Mouse (Mus musculus) stomach, postnatal 0 days (tissue): ENCODE measurements around the gene Aldh1l1. TPM values are rescaled to one million over a fixed set of nuclear protein-coding genes. Genes with fewer than 3 reads are reported as not detected.
"Not testable (repeated sequence)": the region's sequence is repeated elsewhere in the genome, so short reads cannot be mapped to it uniquely, and the experiment has no call there.

Experiments
- ATAC-seq: fragments of 200-750 bp; cut with Nextera tagmentation; 2 replicates; pipeline ENCODE4 v1.8.0; 2017; ENCODE audit not compliant: low FRiP score, low TSS enrichment
- DNase-seq: peaks from one replicate; pipeline ENCODE4 v3.0.0-alpha.2; 2016; ENCODE audit warnings: low spot score
- H3K27ac ChIP-seq: fragments of 300-500 bp; sonication (generic); replicated peaks from 2 replicates; pipeline ENCODE4 v1.5.1; 2014; ENCODE audit warnings: mild to moderate bottlenecking, control low read depth
- H3K27me3 ChIP-seq: fragments of 300-500 bp; sonication (generic); 2 replicates; pipeline ENCODE4 v1.6.1; 2014; ENCODE audit warnings: low read length; ENCODE audit not compliant: control insufficient read depth, insufficient read depth
- H3K36me3 ChIP-seq: fragments of 300-500 bp; sonication (generic); 2 replicates; pipeline ENCODE4 v1.6.1; 2014; ENCODE audit warnings: low read length, mixed read lengths; ENCODE audit not compliant: control insufficient read depth, insufficient read depth
- H3K4me1 ChIP-seq: fragments of 300-500 bp; sonication (generic); replicated peaks from 2 replicates; pipeline ENCODE4 v1.6.1; 2014; ENCODE audit warnings: antibody characterized with exemption; ENCODE audit not compliant: control insufficient read depth, insufficient read depth
- H3K4me2 ChIP-seq: fragments of 300-500 bp; sonication (generic); replicated peaks from 2 replicates; pipeline ENCODE4 v1.6.1; 2014; ENCODE audit warnings: low read depth, mild to moderate bottlenecking, control low read depth, moderate library complexity
- H3K4me3 ChIP-seq: fragments of 300-500 bp; sonication (generic); 2 replicates; pipeline ENCODE4 v1.5.1; 2014; ENCODE audit warnings: low read depth, low read length, control low read depth
- H3K9ac ChIP-seq: fragments of 300-500 bp; sonication (generic); 2 replicates; pipeline ENCODE4 v1.6.1; 2014; ENCODE audit warnings: mild to moderate bottlenecking, low read length, control low read depth, mixed read lengths
- H3K9me3 ChIP-seq: fragments of 300-500 bp; sonication (generic); 2 replicates; pipeline ENCODE4 v1.6.1; 2016; ENCODE audit warnings: low read length; ENCODE audit not compliant: control insufficient read depth
- CTCF ChIP-seq: IDR thresholded peaks from 2 replicates; pipeline ENCODE4 v1.5.1; 2016; ENCODE audit warnings: antibody characterized with exemption, low read depth, mild to moderate bottlenecking, moderate library complexity
- EP300 ChIP-seq: optimal IDR thresholded peaks from 2 replicates; pipeline ENCODE3; 2016; ENCODE audit warnings: antibody characterized with exemption
- WGBS: fragments of 180-500 bp; shearing (Covaris S2); extraction: QIAGEN DNeasy Blood & Tissue Kit; methylation state at CpG from one replicate; pipeline ENCODE4 v1.1.7; 2014; 5-methylcytosine and 5-hydroxymethylcytosine counted together
- polyA plus RNA-seq: library from polyadenylated mRNA; unstranded; fragments of >200 nt; fragmentation: Nextera tagmentation; extraction: Ambion mirVana; gene quantifications from 2 replicates; pipeline ENCODE4 v1.2.1, GENCODE M21; 2015

Aldh1l1 gene
- polyA plus RNA-seq, 1 experiment from 2014 or later: 6.6 TPM

- Histone ChIP-seq H3K4me1 (no peaks in the 10 kb centered on the region), H3K36me3 (no peaks in the 10 kb centered on the region), H3K9me3 (no peaks in the 10 kb centered on the region), H3K27me3 (no peaks in the 10 kb centered on the region), H3K27ac (no peak overlapping the region), H3K9ac (no peak overlapping the region), H3K4me2 (no peak overlapping the region), H3K4me3 (no peak overlapping the region)
- ATAC-seq (no peak), DNase-seq (no peak)
- 89% methylated on average over 7 of the region's 7 CpGs for WGBS
- TF ChIP-seq CTCF: no peak
- TF ChIP-seq EP300: no peak
These were observed 144.2 kb downstream of the Aldh1l1 start for GRCm38 (mm10) chr6:90630427-90630826.

GRCm38 (mm10) chr6:90632526-90632925 lies 146.3 kb downstream of the Aldh1l1 start:
- peak; percentile 62 for TF ChIP-seq CTCF
- H3K9ac ChIP-seq, H3K4me1 ChIP-seq, H3K4me3 ChIP-seq, H3K9me3 ChIP-seq, DNase-seq, ATAC-seq, H3K4me2 ChIP-seq, H3K36me3 ChIP-seq, H3K27ac ChIP-seq, H3K27me3 ChIP-seq: not testable (repeated sequence)
- 81% methylated on average over 3 of the region's 3 CpGs for WGBS

GRCm38 (mm10) chr6:90635081-90635480 lies 148.9 kb downstream of the Aldh1l1 start:
- H3K4me1 ChIP-seq: no peaks in the 10 kb centered on the region
- no peak overlapping the region for H3K4me2 ChIP-seq
- H3K27me3 ChIP-seq: no peaks in the 10 kb centered on the region
- no peak overlapping the region for H3K9ac ChIP-seq
- H3K36me3 ChIP-seq: no peaks in the 10 kb centered on the region
- 44% methylated on average over 4 of the region's 4 CpGs for WGBS
- no peak overlapping the region for H3K27ac ChIP-seq
- no peak for ATAC-seq
- TF ChIP-seq CTCF (no peak), EP300 (no peak)
- no peak for DNase-seq
- no peak overlapping the region for H3K4me3 ChIP-seq
- H3K9me3 ChIP-seq: no peaks in the 10 kb centered on the region

GRCm38 (mm10) chr6:90635611-90636010 lies 149.4 kb downstream of the Aldh1l1 start:
- no peaks in the 10 kb centered on the region for H3K9me3 ChIP-seq
- no peak for ATAC-seq
- no peaks in the 10 kb centered on the region for H3K27me3 ChIP-seq
- 46% methylated on average over 3 of the region's 3 CpGs for WGBS
- no peak overlapping the region for H3K27ac ChIP-seq
- H3K9ac ChIP-seq: no peak overlapping the region
- TF ChIP-seq CTCF (no peak), EP300 (no peak)
- no peak for DNase-seq
- H3K4me1 ChIP-seq: no peaks in the 10 kb centered on the region
- no peak overlapping the region for H3K4me2 ChIP-seq
- no peak overlapping the region for H3K4me3 ChIP-seq
- H3K36me3 ChIP-seq: no peaks in the 10 kb centered on the region

GRCm38 (mm10) chr6:90643057-90643456 lies 156.8 kb downstream of the Aldh1l1 start:
- Histone ChIP-seq H3K9ac (no peak overlapping the region), H3K36me3 (no peaks in the 10 kb centered on the region), H3K4me1 (no peaks in the 10 kb centered on the region), H3K4me2 (no peak overlapping the region), H3K4me3 (no peak overlapping the region), H3K27ac (no peak overlapping the region), H3K27me3 (no peaks in the 10 kb centered on the region), H3K9me3 (no peaks in the 10 kb centered on the region)
- WGBS: 76% methylated on average over 3 of the region's 3 CpGs
- no peak for ATAC-seq
- TF ChIP-seq CTCF: no peak
- no peak for TF ChIP-seq EP300
- no peak for DNase-seq

GRCm38 (mm10) chr6:90644965-90645364 lies 158.7 kb downstream of the Aldh1l1 start:
- Histone ChIP-seq H3K4me1 (no peaks in the 10 kb centered on the region), H3K27me3 (no peaks in the 10 kb centered on the region), H3K27ac (no peak overlapping the region), H3K36me3 (no peaks in the 10 kb centered on the region), H3K9ac (no peak overlapping the region), H3K9me3 (no peaks in the 10 kb centered on the region), H3K4me3 (no peak overlapping the region), H3K4me2 (no peak overlapping the region)
- no peak for ATAC-seq
- no peak for DNase-seq
- 76% methylated on average over 4 of the region's 4 CpGs for whole genome bisulfite sequencing
- TF ChIP-seq CTCF: no peak
- TF ChIP-seq EP300: no peak
